Mouse (Mus musculus): ENCODE data around the gene Ldlr. TPM values are rescaled to one million over a fixed set of nuclear protein-coding genes. Genes with fewer than 3 reads are reported as not detected.
"Not testable (repeated sequence)": the region's sequence is repeated elsewhere in the genome, so short reads cannot be mapped to it uniquely, and the experiment has no call there.

Gene Ldlr
- polyA plus RNA-seq, 1 experiment from 2014 or later = 18.8 TPM

GRCm38 (mm10) chr9:21695229-21695792, 28.0 kb upstream of the Ldlr start:
- WGBS = 94% methylated on average over 5 of the region's 5 CpGs
- Histone ChIP-seq H3K36me3 (ENCODE audit: control insufficient read depth, insufficient read depth) (peaks cover 24% of the 10 kb centered on the region), H3K27me3 (replicated peaks; ENCODE audit: control insufficient read depth, insufficient read depth, low read length) (no peaks in the 10 kb centered on the region), H3K4me2 (ENCODE audit: low read length) (no peak overlapping the region), H3K9ac (replicated peaks; ENCODE audit: low read depth, low read length) (no peak overlapping the region), H3K9me3 (ENCODE audit: control insufficient read depth, low read length) (no peaks in the 10 kb centered on the region), H3K27ac (ENCODE audit: low read length) (no peak overlapping the region), H3K4me3 (replicated peaks; ENCODE audit: low read length) (no peak overlapping the region), H3K4me1 (replicated peaks; ENCODE audit: control insufficient read depth, insufficient read depth, low read length) (no peaks in the 10 kb centered on the region)
- ATAC-seq = no peak

DNA sequence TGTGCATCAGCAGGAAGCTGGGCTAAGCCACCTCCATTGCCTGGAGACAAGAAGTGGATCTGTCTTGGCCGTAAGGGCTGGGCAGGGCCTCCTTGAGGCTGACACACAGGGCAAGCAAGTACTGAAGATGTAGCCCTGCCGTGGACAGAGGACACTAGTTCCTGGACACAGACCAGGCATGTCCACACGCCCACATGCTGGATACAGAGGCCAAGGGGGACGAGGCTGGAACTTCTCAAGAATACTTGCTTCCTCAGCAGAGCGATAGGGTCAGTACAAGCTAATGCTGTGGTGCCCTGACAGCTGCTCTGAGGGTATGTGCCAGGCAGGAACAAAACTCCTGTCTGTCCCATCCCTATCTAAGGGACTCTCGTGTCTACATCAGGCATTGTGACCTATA, 26.2 kb upstream of the Ldlr start:
- no peaks in the 10 kb centered on the region for H3K4me1 ChIP-seq (replicated peaks; ENCODE audit: control insufficient read depth, insufficient read depth, low read length)
- H3K27ac ChIP-seq (ENCODE audit: low read length) = no peak overlapping the region
- no peak overlapping the region for H3K9ac ChIP-seq (replicated peaks; ENCODE audit: low read depth, low read length)
- no peaks in the 10 kb centered on the region for H3K9me3 ChIP-seq (ENCODE audit: control insufficient read depth, low read length)
- H3K4me2 ChIP-seq (ENCODE audit: low read length) = no peak overlapping the region
- H3K4me3 ChIP-seq (replicated peaks; ENCODE audit: low read length) = no peak overlapping the region
- peaks cover 35% of the 10 kb centered on the region for H3K36me3 ChIP-seq (ENCODE audit: control insufficient read depth, insufficient read depth)
- ATAC-seq = no peak
- WGBS = 92% methylated on average over 6 of the region's 6 CpGs
- no peaks in the 10 kb centered on the region for H3K27me3 ChIP-seq (replicated peaks; ENCODE audit: control insufficient read depth, insufficient read depth, low read length)

DNA sequence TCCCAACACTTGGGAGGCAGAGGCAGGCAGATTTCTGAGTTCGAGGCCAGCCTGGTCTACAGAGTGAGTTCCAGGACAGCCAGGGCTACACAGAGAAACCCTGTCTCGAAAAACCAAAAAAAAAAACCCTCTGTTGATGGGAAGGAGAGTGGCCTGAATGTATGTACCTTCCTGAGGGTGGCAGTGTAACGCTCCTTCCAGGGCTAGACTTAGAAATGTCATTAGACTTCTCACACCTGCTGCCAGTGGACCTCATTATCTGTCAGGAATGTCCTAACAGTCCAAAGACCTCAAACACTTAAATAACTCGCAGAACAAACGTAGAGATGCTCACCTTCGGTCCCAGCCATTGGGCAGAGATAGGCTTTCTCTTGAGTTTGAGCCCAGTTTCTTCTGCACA, 24.0 kb upstream of the Ldlr start:
- 87% methylated on average over 6 of the region's 6 CpGs for WGBS
- H3K27me3 ChIP-seq (replicated peaks; ENCODE audit: control insufficient read depth, insufficient read depth, low read length); H3K27ac ChIP-seq (ENCODE audit: low read length); H3K9ac ChIP-seq (replicated peaks; ENCODE audit: low read depth, low read length); H3K4me1 ChIP-seq (replicated peaks; ENCODE audit: control insufficient read depth, insufficient read depth, low read length); H3K4me3 ChIP-seq (replicated peaks; ENCODE audit: low read length); ATAC-seq; H3K4me2 ChIP-seq (ENCODE audit: low read length); H3K9me3 ChIP-seq (ENCODE audit: control insufficient read depth, low read length): not testable (repeated sequence)
- peaks cover 43% of the 10 kb centered on the region for H3K36me3 ChIP-seq (ENCODE audit: control insufficient read depth, insufficient read depth)

GRCm38 (mm10) chr9:21701091-21701490, 22.2 kb upstream of the Ldlr start:
- Histone ChIP-seq H3K27me3 (replicated peaks; ENCODE audit: control insufficient read depth, insufficient read depth, low read length) (no peaks in the 10 kb centered on the region), H3K4me3 (replicated peaks; ENCODE audit: low read length) (no peak overlapping the region), H3K4me1 (replicated peaks; ENCODE audit: control insufficient read depth, insufficient read depth, low read length) (no peaks in the 10 kb centered on the region), H3K9me3 (ENCODE audit: control insufficient read depth, low read length) (no peaks in the 10 kb centered on the region), H3K36me3 (ENCODE audit: control insufficient read depth, insufficient read depth) (peaks cover 43% of the 10 kb centered on the region), H3K9ac (replicated peaks; ENCODE audit: low read depth, low read length) (no peak overlapping the region), H3K4me2 (ENCODE audit: low read length) (no peak overlapping the region), H3K27ac (ENCODE audit: low read length) (no peak overlapping the region)
- ATAC-seq = no peak
- WGBS = 96% methylated on average over 14 of the region's 14 CpGs

DNA sequence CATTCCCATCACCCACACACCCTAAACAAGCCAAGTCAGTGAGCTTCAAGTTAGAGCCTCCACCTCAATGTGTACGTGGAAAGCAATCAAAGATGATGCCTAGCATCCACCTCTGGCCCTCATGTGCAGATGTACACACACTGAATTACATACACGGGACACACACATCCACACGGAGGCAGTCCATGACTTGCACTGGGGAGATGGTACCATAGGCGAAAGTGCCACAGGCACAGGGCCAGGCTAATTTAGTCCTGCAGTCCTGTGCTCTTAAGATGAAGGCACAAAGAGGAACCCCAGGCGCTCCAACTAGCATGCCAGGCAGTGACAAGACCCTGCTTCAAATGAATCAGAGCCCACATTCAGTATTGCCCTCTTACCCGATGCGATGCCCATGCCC, 19.8 kb upstream of the Ldlr start:
- Histone ChIP-seq H3K9ac (replicated peaks; ENCODE audit: low read depth, low read length) (no peak overlapping the region), H3K4me2 (ENCODE audit: low read length) (no peak overlapping the region), H3K4me1 (replicated peaks; ENCODE audit: control insufficient read depth, insufficient read depth, low read length) (no peaks in the 10 kb centered on the region), H3K36me3 (ENCODE audit: control insufficient read depth, insufficient read depth) (peaks cover 51% of the 10 kb centered on the region), H3K27me3 (replicated peaks; ENCODE audit: control insufficient read depth, insufficient read depth, low read length) (no peaks in the 10 kb centered on the region), H3K4me3 (replicated peaks; ENCODE audit: low read length) (no peak overlapping the region), H3K9me3 (ENCODE audit: control insufficient read depth, low read length) (no peaks in the 10 kb centered on the region), H3K27ac (ENCODE audit: low read length) (no peak overlapping the region)
- no peak for ATAC-seq
- WGBS = 94% methylated on average over 7 of the region's 7 CpGs

DNA sequence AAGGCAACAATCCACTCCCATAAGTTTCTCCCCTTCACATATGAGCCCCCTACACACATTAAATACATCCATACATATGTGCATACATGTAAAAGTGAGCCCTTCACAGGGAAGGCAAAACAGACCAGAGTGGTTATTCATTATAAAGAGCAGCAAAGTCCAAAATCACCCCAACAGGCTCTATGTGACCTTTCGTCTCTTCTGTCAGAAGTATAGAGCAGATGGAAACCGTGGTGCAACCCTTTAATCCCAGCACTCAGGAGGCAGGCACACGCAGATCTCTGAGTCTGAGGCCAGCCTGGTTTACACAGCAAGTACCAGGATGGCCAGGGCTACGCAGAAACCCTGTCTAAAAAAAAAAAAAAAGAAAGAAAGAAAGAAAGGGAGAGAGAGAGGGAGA, 17.2 kb upstream of the Ldlr start:
- Histone ChIP-seq H3K4me1 (replicated peaks; ENCODE audit: control insufficient read depth, insufficient read depth, low read length) (no peaks in the 10 kb centered on the region), H3K9me3 (ENCODE audit: control insufficient read depth, low read length) (no peaks in the 10 kb centered on the region), H3K36me3 (ENCODE audit: control insufficient read depth, insufficient read depth) (peaks cover 40% of the 10 kb centered on the region), H3K4me3 (replicated peaks; ENCODE audit: low read length) (no peak overlapping the region), H3K27ac (ENCODE audit: low read length) (no peak overlapping the region), H3K27me3 (replicated peaks; ENCODE audit: control insufficient read depth, insufficient read depth, low read length) (no peaks in the 10 kb centered on the region), H3K9ac (replicated peaks; ENCODE audit: low read depth, low read length) (no peak overlapping the region), H3K4me2 (ENCODE audit: low read length) (no peak overlapping the region)
- no peak for ATAC-seq
- 84% methylated on average over 4 of the region's 4 CpGs for WGBS

- Histone ChIP-seq H3K4me3 (replicated peaks; ENCODE audit: low read length) (no peak overlapping the region), H3K27me3 (replicated peaks; ENCODE audit: control insufficient read depth, insufficient read depth, low read length) (no peaks in the 10 kb centered on the region), H3K9me3 (ENCODE audit: control insufficient read depth, low read length) (no peaks in the 10 kb centered on the region), H3K36me3 (ENCODE audit: control insufficient read depth, insufficient read depth) (peaks cover 34% of the 10 kb centered on the region), H3K9ac (replicated peaks; ENCODE audit: low read depth, low read length) (no peak overlapping the region), H3K4me2 (ENCODE audit: low read length) (no peak overlapping the region), H3K4me1 (replicated peaks; ENCODE audit: control insufficient read depth, insufficient read depth, low read length) (no peaks in the 10 kb centered on the region), H3K27ac (ENCODE audit: low read length) (no peak overlapping the region)
- no peak for ATAC-seq
- 88% methylated on average over 8 of the region's 8 CpGs for WGBS
These were observed 16.6 kb upstream of the Ldlr start for GRCm38 (mm10) chr9:21706586-21707265.

- peaks cover 14% of the 10 kb centered on the region for H3K36me3 ChIP-seq (ENCODE audit: control insufficient read depth, insufficient read depth)
- no peak for ATAC-seq
- no peak overlapping the region for H3K4me3 ChIP-seq (replicated peaks; ENCODE audit: low read length)
- no peak overlapping the region for H3K27ac ChIP-seq (ENCODE audit: low read length)
- no peak overlapping the region for H3K9ac ChIP-seq (replicated peaks; ENCODE audit: low read depth, low read length)
- H3K4me2 ChIP-seq (ENCODE audit: low read length) = no peak overlapping the region
- H3K27me3 ChIP-seq (replicated peaks; ENCODE audit: control insufficient read depth, insufficient read depth, low read length) = no peaks in the 10 kb centered on the region
- H3K9me3 ChIP-seq (ENCODE audit: control insufficient read depth, low read length) = no peaks in the 10 kb centered on the region
- H3K4me1 ChIP-seq (replicated peaks; ENCODE audit: control insufficient read depth, insufficient read depth, low read length) = no peaks in the 10 kb centered on the region
- 90% methylated on average over 3 of the region's 3 CpGs for WGBS
These were observed 13.9 kb upstream of the Ldlr start for GRCm38 (mm10) chr9:21709340-21709739.

GRCm38 (mm10) chr9:21715298-21715697, 8.0 kb upstream of the Ldlr start:
- WGBS = 70% methylated on average over 4 of the region's 4 CpGs
- ATAC-seq = no peak

More at GRCm38 (mm10) chr9:21715298-21715697, 8.0 kb upstream of the Ldlr start:
- Histone ChIP-seq H3K27ac (ENCODE audit: low read length) (no peak overlapping the region), H3K36me3 (ENCODE audit: control insufficient read depth, insufficient read depth) (no peaks in the 10 kb centered on the region), H3K4me1 (replicated peaks; ENCODE audit: control insufficient read depth, insufficient read depth, low read length) (no peaks in the 10 kb centered on the region), H3K9me3 (ENCODE audit: control insufficient read depth, low read length) (no peaks in the 10 kb centered on the region), H3K4me3 (replicated peaks; ENCODE audit: low read length) (no peak overlapping the region), H3K9ac (replicated peaks; ENCODE audit: low read depth, low read length) (no peak overlapping the region), H3K4me2 (ENCODE audit: low read length) (no peak overlapping the region), H3K27me3 (replicated peaks; ENCODE audit: control insufficient read depth, insufficient read depth, low read length) (no peaks in the 10 kb centered on the region)
